Mouse (Mus musculus): ENCODE measurements around the gene Rgs1. TPM values are rescaled to one million over a fixed set of nuclear protein-coding genes. Genes with fewer than 3 reads are reported as not detected.

The Rgs1 gene
- polyA plus RNA-seq (2012; fragmentation: generic; extraction: Trizol): not detected
- long read RNA-seq, experiment 1: 0 reads
- long read RNA-seq, experiment 2: 0 reads

DNA sequence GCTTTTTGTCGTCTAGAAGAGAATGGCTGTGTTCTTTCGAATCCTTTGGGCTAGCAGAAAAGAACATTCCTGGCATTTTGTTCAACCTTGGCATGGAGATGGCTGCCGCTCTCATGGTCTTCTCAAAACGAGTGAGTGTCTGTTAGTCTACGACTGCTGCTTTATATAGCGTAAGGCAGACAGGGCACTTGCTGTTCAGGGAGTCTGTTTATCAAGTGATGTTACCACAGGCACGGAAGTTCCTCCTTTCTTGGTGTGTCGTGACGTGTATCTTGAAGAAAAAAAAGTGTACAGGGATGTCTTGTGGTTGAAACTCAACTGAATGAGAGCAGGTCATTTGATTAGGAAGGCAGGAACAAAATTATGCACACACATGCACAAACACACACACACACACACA, at the start of gene Rgs1:
TSS of gene Rgs1 (minus strand) at position 320 of the 400 bp plus-strand sequence.
- Histone ChIP-seq H3ac (ENCODE audit: control insufficient read depth, insufficient read length, low read depth) (no peak within 1 kb of the TSS), H3K79me3 (ENCODE audit: low read depth) (no peaks in the 10 kb centered on the region), H3K79me2 (ENCODE audit: control insufficient read depth, insufficient read depth) (no peaks in the 10 kb centered on the region), H3K36me3 (ENCODE audit: control insufficient read depth, insufficient read depth) (no peaks in the 10 kb centered on the region), H3K27me3 (ENCODE audit: control insufficient read depth, insufficient read depth, insufficient read length) (no peaks in the 10 kb centered on the region), H3K4me3 (ENCODE audit: insufficient read depth, poor library complexity, severe bottlenecking) (no peak within 1 kb of the TSS)
- TF ChIP-seq MAX (IDR thresholded peaks at IDR 0.05): no peak
- no peak for TF ChIP-seq MYOG (IDR thresholded peaks at IDR 0.05; ENCODE audit: control insufficient read depth, extremely low read depth, insufficient read length)
- TF ChIP-seq CTCF (IDR thresholded peaks at IDR 0.05; ENCODE audit: control insufficient read depth, insufficient read depth, insufficient read length): no peak
- TF ChIP-seq FOSL1 (IDR thresholded peaks at IDR 0.05; ENCODE audit: insufficient read depth, low read length, poor library complexity, severe bottlenecking): no peak
- TF ChIP-seq CEBPB (IDR thresholded peaks at IDR 0.05; ENCODE audit: low read depth): no peak
- no peak for TF ChIP-seq MYOD1 (IDR thresholded peaks at IDR 0.05; ENCODE audit: control insufficient read depth, insufficient read length, low read depth)

DNA sequence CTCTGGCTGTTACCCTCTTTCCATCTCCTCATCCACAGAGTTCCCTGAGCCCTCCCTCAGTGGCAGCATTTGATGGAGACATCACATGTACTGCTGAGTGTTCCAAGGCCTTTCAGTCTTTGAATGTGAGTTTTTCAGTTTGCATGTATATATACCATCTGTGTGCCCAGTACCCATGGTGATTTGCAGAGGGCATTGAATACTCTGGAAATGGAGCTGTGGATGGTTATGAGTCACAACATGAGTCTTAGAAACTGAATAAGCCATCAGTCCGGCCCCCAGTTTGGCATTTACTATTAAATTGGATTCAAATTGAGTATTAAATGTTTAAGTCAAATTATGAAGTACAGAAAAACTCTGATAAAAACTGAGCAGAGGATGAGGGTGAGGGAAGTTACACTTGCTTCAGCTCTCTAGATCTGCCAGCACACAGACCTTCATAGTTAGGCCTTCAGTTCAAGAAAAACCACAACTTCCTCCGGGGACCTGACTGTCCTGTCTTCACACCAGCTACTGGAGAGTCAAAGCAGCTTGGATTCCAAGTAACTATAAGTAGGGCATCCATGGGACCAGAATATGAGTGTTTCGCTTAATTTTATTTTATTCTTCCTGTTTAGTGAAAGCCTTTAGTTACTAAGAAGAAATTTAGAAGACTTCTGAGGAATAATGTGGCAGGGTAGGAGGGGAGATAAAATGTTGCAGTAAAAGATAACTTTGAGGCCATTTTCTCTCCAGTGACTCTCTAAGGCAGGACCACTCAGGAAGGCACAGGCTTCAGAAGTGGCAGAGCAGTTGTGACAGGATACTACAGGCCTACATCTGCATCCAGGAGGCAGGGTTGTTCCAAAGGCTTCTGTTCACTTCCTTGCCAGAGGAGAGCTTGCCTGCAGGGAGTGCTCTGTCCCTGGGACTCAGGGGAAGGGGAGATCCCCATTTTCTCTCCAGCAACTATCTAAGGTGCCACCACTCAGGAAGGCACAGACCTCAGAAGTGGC, 34.3 kb upstream of the Rgs1 start:
- Histone ChIP-seq H3K79me3 (ENCODE audit: low read depth) (no peaks in the 10 kb centered on the region), H3K4me3 (ENCODE audit: insufficient read depth, poor library complexity, severe bottlenecking) (no peak overlapping the region), H3K36me3 (ENCODE audit: control insufficient read depth, insufficient read depth) (no peaks in the 10 kb centered on the region), H3K79me2 (ENCODE audit: control insufficient read depth, insufficient read depth) (no peaks in the 10 kb centered on the region), H3ac (ENCODE audit: control insufficient read depth, insufficient read length, low read depth) (no peak overlapping the region), H3K27me3 (ENCODE audit: control insufficient read depth, insufficient read depth, insufficient read length) (no peaks in the 10 kb centered on the region)
- no peak for TF ChIP-seq FOSL1 (IDR thresholded peaks at IDR 0.05; ENCODE audit: insufficient read depth, low read length, poor library complexity, severe bottlenecking)
- TF ChIP-seq USF1 (IDR thresholded peaks at IDR 0.05; ENCODE audit: low read depth): no peak
- TF ChIP-seq CEBPB (IDR thresholded peaks at IDR 0.05; ENCODE audit: low read depth): no peak
- no peak for TF ChIP-seq CTCF (IDR thresholded peaks at IDR 0.05; ENCODE audit: control insufficient read depth, insufficient read depth, insufficient read length)
- no peak for TF ChIP-seq MYOG (IDR thresholded peaks at IDR 0.05; ENCODE audit: control insufficient read depth, extremely low read depth, insufficient read length)
- no peak for TF ChIP-seq MYOD1 (IDR thresholded peaks at IDR 0.05; ENCODE audit: control insufficient read depth, insufficient read length, low read depth)
- TF ChIP-seq MAX (IDR thresholded peaks at IDR 0.05): no peak

GRCm38 (mm10) chr1:144280056-144280455, 31.0 kb upstream of the Rgs1 start:
- no peaks in the 10 kb centered on the region for H3K79me3 ChIP-seq (ENCODE audit: low read depth)
- H3K36me3 ChIP-seq (ENCODE audit: control insufficient read depth, insufficient read depth): no peaks in the 10 kb centered on the region
- no peak for TF ChIP-seq CTCF (IDR thresholded peaks at IDR 0.05; ENCODE audit: control insufficient read depth, insufficient read depth, insufficient read length)
- no peak for TF ChIP-seq USF1 (IDR thresholded peaks at IDR 0.05; ENCODE audit: low read depth)
- TF ChIP-seq CEBPB (IDR thresholded peaks at IDR 0.05; ENCODE audit: low read depth): no peak
- no peak for TF ChIP-seq MYOD1 (IDR thresholded peaks at IDR 0.05; ENCODE audit: control insufficient read depth, insufficient read length, low read depth)
- no peak for TF ChIP-seq FOSL1 (IDR thresholded peaks at IDR 0.05; ENCODE audit: insufficient read depth, low read length, poor library complexity, severe bottlenecking)
- TF ChIP-seq MYOG (IDR thresholded peaks at IDR 0.05; ENCODE audit: control insufficient read depth, extremely low read depth, insufficient read length): no peak
- TF ChIP-seq MAX (IDR thresholded peaks at IDR 0.05): no peak
- no peak overlapping the region for H3K4me3 ChIP-seq (ENCODE audit: insufficient read depth, poor library complexity, severe bottlenecking)
- H3ac ChIP-seq (ENCODE audit: control insufficient read depth, insufficient read length, low read depth): no peak overlapping the region
- H3K79me2 ChIP-seq (ENCODE audit: control insufficient read depth, insufficient read depth): no peaks in the 10 kb centered on the region
- no peaks in the 10 kb centered on the region for H3K27me3 ChIP-seq (ENCODE audit: control insufficient read depth, insufficient read depth, insufficient read length)

DNA sequence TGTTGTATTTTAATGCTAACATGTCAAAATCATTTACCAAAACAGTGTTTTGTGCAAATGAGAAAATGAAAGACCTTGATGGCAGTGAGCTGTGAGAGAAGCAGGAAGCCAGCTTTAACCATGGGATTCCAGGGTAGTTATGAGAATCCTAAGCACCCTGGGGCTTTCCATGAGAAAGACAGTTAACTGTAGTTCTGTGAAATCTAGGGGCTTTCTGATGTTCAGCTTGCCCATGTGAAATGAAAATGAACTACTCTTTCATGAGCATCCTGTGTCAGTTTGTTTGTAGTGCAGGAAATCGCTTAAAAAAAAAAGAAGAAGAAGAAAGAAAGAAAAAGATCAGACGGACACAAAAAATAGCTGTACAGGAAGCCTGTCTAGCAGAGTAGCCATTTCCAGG, 23.9 kb upstream of the Rgs1 start:
- no peak overlapping the region for H3ac ChIP-seq (ENCODE audit: control insufficient read depth, insufficient read length, low read depth)
- TF ChIP-seq MAX (IDR thresholded peaks at IDR 0.05): no peak
- TF ChIP-seq CEBPB (IDR thresholded peaks at IDR 0.05; ENCODE audit: low read depth): no peak
- no peaks in the 10 kb centered on the region for H3K27me3 ChIP-seq (ENCODE audit: control insufficient read depth, insufficient read depth, insufficient read length)
- H3K79me3 ChIP-seq (ENCODE audit: low read depth): no peaks in the 10 kb centered on the region
- H3K4me3 ChIP-seq (ENCODE audit: insufficient read depth, poor library complexity, severe bottlenecking): no peak overlapping the region
- H3K79me2 ChIP-seq (ENCODE audit: control insufficient read depth, insufficient read depth): no peaks in the 10 kb centered on the region
- H3K36me3 ChIP-seq (ENCODE audit: control insufficient read depth, insufficient read depth): no peaks in the 10 kb centered on the region

DNA sequence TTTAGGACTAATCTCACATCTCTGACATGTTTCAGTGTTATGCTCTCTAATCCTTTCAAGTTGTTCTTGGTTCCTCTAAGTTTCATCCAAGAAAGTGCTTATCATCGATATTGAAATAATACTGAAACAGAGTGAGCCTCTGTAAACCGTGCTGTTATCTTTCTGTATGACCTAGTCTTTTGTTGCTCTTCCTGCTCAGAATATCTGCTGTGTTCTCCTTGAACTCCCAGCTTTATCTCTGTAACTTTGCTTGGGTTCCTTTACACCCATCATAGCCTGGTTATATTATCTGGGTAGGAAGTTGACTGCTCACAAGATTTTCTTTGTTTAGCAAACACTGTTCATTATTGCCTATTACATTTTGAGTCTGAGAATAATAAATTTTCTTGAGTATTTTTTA, 20.1 kb upstream of the Rgs1 start:
- no peak for TF ChIP-seq MYOG (IDR thresholded peaks at IDR 0.05; ENCODE audit: control insufficient read depth, extremely low read depth, insufficient read length)
- no peak for TF ChIP-seq USF1 (IDR thresholded peaks at IDR 0.05; ENCODE audit: low read depth)
- TF ChIP-seq CEBPB (IDR thresholded peaks at IDR 0.05; ENCODE audit: low read depth): no peak
- TF ChIP-seq MAX (IDR thresholded peaks at IDR 0.05): no peak
- Histone ChIP-seq H3K36me3 (ENCODE audit: control insufficient read depth, insufficient read depth) (no peaks in the 10 kb centered on the region), H3K79me2 (ENCODE audit: control insufficient read depth, insufficient read depth) (no peaks in the 10 kb centered on the region), H3K79me3 (ENCODE audit: low read depth) (no peaks in the 10 kb centered on the region), H3ac (ENCODE audit: control insufficient read depth, insufficient read length, low read depth) (no peak overlapping the region), H3K4me3 (ENCODE audit: insufficient read depth, poor library complexity, severe bottlenecking) (no peak overlapping the region), H3K27me3 (ENCODE audit: control insufficient read depth, insufficient read depth, insufficient read length) (no peaks in the 10 kb centered on the region)
